Mouse (Mus musculus) liver, embryonic 16.5 days (tissue): ENCODE results near the gene Mcu. TPM values are rescaled to one million over a fixed set of nuclear protein-coding genes. Genes with fewer than 3 reads are reported as not detected.

Experiments used
- ATAC-seq: fragments of 200-750 bp; cut with Nextera tagmentation; 2 replicates; pipeline ENCODE4 v1.8.0; 2017; ENCODE audit warnings: low read depth, mild to moderate bottlenecking, moderate number of reproducible peaks, moderate library complexity
- H3K27ac ChIP-seq: fragments of 300-500 bp; sonication (generic); 2 replicates; pipeline ENCODE4 v1.5.1; 2014; ENCODE audit warnings: mild to moderate bottlenecking, low read length
- H3K27me3 ChIP-seq: fragments of 300-500 bp; sonication (generic); 2 replicates; pipeline ENCODE4 v1.6.1; 2014; ENCODE audit warnings: low read depth, low read length, mixed read lengths; ENCODE audit not compliant: control insufficient read depth, insufficient read depth
- H3K36me3 ChIP-seq: fragments of 300-500 bp; sonication (generic); 2 replicates; pipeline ENCODE4 v1.6.1; 2014; ENCODE audit warnings: mild to moderate bottlenecking; ENCODE audit not compliant: control insufficient read depth, insufficient read depth
- H3K4me1 ChIP-seq: fragments of 300-500 bp; sonication (generic); 2 replicates; pipeline ENCODE4 v1.6.1; 2014; ENCODE audit warnings: low read depth, low read length, mixed read lengths; ENCODE audit not compliant: control insufficient read depth
- H3K4me2 ChIP-seq: fragments of 300-500 bp; sonication (generic); 2 replicates; pipeline ENCODE4 v1.6.1; 2014; ENCODE audit warnings: low read depth, low read length, mixed read lengths
- H3K4me3 ChIP-seq: fragments of 300-500 bp; sonication (generic); 2 replicates; pipeline ENCODE4 v1.5.1; 2014; ENCODE audit warnings: low read depth, mild to moderate bottlenecking, low read length
- H3K9ac ChIP-seq: fragments of 300-500 bp; sonication (generic); 2 replicates; pipeline ENCODE4 v1.6.1; 2014; ENCODE audit warnings: low read depth, low read length
- H3K9me3 ChIP-seq: fragments of 300-500 bp; sonication (generic); replicated peaks from 2 replicates; pipeline ENCODE4 v1.6.1; 2016; ENCODE audit warnings: low read length; ENCODE audit not compliant: control insufficient read depth
- WGBS: fragments of 180-500 bp; shearing (Covaris S2); extraction: QIAGEN DNeasy Blood & Tissue Kit; methylation state at CpG from one replicate; pipeline ENCODE4 v1.1.7; 2014; ENCODE audit not compliant: insufficient replicate concordance; 5-methylcytosine and 5-hydroxymethylcytosine counted together
- polyA plus RNA-seq: library from polyadenylated mRNA; unstranded; fragments of >200 nt; fragmentation: Nextera tagmentation; extraction: Ambion mirVana; gene quantifications from 2 replicates; pipeline ENCODE4 v1.2.1, GENCODE M21; 2015

Mcu gene
- polyA plus RNA-seq, 1 experiment from 2014 or later: 11.7 TPM

DNA sequence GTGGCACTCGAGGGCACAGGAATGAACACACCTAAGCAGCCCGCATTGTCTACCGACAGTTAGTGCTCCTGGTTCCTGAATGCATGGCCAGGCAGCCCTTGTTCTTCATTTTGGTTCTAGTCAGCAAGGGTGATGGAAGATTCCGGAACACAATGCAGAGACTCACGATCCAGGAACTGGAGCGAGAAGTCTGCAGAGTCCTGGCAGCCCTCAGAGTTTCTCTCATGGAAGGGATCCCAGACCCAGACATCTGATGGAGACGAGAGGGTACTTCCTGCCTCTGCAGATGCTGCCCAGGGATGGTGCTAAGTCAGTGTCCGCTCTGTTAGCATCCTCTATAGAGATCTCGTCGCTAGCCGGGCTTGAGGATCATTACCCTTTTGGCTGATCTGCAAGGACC lies 75.0 kb downstream of the Mcu start:
- Histone ChIP-seq H3K4me1 (peaks cover 10% of the 10 kb centered on the region), H3K9me3 (0 out of 2 replicates have a peak, but pooled peaks cover 2% of the 10 kb centered on the region), H3K27me3 (no peaks in the 10 kb centered on the region), H3K36me3 (peaks cover 4% of the 10 kb centered on the region; the same call in 1 of the 2 replicates), H3K27ac (no peak overlapping the region), H3K9ac (no peak overlapping the region), H3K4me2 (no peak overlapping the region), H3K4me3 (no peak overlapping the region)
- no peak for ATAC-seq
- WGBS: 72% methylated on average over 11 of the region's 11 CpGs

- Histone ChIP-seq H3K4me1 (peaks cover 10% of the 10 kb centered on the region), H3K27ac (no peak overlapping the region)
- 57% methylated on average over 3 of the region's 3 CpGs for WGBS
Measured at GRCm38 (mm10) chr10:59540596-59540995, 75.9 kb downstream of the Mcu start.

DNA sequence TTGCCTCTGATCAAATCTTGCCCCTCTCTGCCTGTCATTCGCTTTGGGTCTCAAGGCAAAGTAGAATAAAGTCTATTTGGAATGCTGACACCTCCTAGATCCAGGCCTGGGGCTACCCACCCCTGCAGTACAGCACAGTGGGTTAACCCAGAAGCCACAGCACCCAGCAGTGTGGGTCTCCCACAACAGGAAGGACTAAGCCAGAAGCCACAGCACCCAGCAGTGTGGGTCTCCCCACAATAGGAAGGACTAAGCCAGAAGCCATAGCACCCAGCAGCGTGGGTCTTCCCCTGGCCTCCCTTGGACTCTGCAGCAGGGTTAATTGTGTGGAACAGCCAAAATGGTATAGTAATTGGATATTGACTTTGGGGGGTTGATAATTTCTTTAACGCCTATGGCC lies 76.4 kb downstream of the Mcu start:
- Histone ChIP-seq H3K4me1 (peaks cover 10% of the 10 kb centered on the region), H3K4me2 (peak overlapping the region; percentile 44; the same call in 1 of the 2 replicates), H3K27ac (no peak overlapping the region; the same call in 1 of the 2 replicates), H3K4me3 (no peak overlapping the region), H3K9ac (no peak overlapping the region), H3K36me3 (no peaks in the 10 kb centered on the region), H3K27me3 (no peaks in the 10 kb centered on the region), H3K9me3 (no peaks in the 10 kb centered on the region)
- ATAC-seq: no peak
- 55% methylated on average over 3 of the region's 3 CpGs for WGBS

More at GRCm38 (mm10) chr10:59540596-59540995, 75.9 kb downstream of the Mcu start:
- no peak overlapping the region for H3K9ac ChIP-seq
- no peak overlapping the region for H3K4me2 ChIP-seq
- no peaks in the 10 kb centered on the region for H3K9me3 ChIP-seq
- ATAC-seq: no peak
- no peaks in the 10 kb centered on the region for H3K27me3 ChIP-seq
- H3K4me3 ChIP-seq: no peak overlapping the region
- H3K36me3 ChIP-seq: no peaks in the 10 kb centered on the region

DNA sequence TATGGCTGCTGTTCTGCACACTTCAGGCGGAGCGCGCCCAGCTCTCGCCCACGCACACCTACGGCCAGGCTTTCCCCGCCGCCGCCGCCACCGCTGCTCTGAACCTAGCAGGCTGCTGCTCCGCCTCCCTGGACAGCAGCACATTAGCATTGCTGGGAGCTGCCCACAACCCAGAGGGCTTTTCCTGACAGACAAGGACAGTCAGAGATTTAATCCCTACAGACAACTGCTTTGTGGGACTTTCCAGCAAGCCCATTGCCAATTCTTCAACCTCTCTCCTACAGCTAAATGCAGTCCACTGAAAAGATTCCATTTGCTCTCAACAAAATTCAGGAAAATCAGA lies 77.0 kb downstream of the Mcu start:
- WGBS: 4% methylated on average over 12 of the region's 12 CpGs
- no peaks in the 10 kb centered on the region for H3K27me3 ChIP-seq
- H3K4me3 ChIP-seq: peak overlapping the region; percentile 33; the same call in 1 of the 2 replicates
- peak overlapping the region; percentile 44 for H3K4me2 ChIP-seq
- peak overlapping the region; percentile 44 for H3K27ac ChIP-seq
- no peak overlapping the region; the same call in 1 of the 2 replicates for H3K9ac ChIP-seq
- H3K36me3 ChIP-seq: no peaks in the 10 kb centered on the region
- H3K9me3 ChIP-seq: no peaks in the 10 kb centered on the region
- peaks cover 10% of the 10 kb centered on the region for H3K4me1 ChIP-seq
- ATAC-seq: peak; percentile 84

DNA sequence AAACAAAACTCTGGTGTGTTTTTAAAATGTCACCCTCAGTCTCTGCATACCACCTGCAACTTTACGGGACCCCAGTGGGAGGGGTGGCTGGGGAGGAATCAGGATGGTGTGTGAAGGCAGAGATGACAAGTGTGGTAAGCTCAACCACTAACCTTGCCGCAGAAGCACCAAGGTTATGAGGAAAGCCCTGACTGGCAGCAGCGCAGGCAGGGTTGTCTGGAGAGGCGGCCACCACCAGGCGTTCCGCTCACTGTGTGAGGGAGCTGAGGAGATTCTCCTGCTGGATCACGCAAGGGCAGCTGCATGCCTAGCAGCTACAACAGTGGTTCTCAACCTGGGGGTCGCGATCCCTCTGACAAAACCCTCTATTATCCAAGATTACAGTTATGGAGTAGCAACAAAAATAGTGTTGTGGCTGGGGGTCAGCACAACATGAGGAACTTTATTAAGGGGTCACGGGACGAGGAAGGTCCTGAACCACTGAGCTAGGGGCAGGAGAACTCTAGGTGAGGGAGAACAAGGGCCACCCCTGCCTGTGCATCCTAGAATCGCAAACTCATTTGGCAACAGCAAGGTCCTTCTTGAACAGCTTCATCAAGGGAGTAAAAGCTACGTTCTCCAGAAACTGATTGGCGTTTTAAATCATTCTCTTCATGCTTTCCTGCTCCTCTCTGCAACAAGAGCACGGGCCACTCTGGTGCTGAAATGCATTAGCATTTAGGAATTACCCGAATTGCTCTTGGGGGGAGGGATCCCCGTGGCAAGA lies 77.5 kb downstream of the Mcu start:
- no peak; the same call in 1 of the 2 replicates for ATAC-seq
- Histone ChIP-seq H3K27me3 (no peaks in the 10 kb centered on the region), H3K4me1 (peaks cover 10% of the 10 kb centered on the region), H3K4me3 (peak overlapping the region; percentile 33; the same call in 1 of the 2 replicates), H3K36me3 (no peaks in the 10 kb centered on the region), H3K9ac (no peak overlapping the region), H3K4me2 (peak overlapping the region; percentile 44), H3K9me3 (no peaks in the 10 kb centered on the region), H3K27ac (no peak overlapping the region)
- 30% methylated on average over 17 of the region's 17 CpGs for WGBS

- WGBS: 73% methylated on average over 6 of the region's 6 CpGs
- H3K27ac ChIP-seq: no peak overlapping the region
- no peak overlapping the region for H3K4me2 ChIP-seq
Measured at GRCm38 (mm10) chr10:59538063-59538462, 78.4 kb downstream of the Mcu start.

DNA sequence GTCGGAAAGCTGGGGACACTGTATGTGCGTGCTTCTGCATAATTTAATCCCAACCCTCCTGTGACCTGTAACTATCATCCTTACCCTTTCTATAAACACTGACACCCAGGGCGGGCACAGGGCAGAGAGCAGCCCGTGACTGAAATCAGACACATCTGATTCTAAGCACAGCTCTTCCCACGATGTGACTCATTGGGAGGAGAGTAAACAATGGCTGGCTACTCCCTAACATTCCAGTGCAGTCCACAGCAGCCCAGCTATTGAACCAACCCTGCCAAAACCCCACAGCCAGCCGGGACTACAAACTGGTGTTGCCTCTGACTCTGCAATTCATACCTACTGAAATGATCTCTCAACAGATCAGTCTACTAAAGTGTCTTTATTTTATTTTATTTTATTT lies 78.9 kb downstream of the Mcu start:
- no peak overlapping the region for H3K9ac ChIP-seq
- ATAC-seq: no peak
- H3K4me1 ChIP-seq: peaks cover 10% of the 10 kb centered on the region
- H3K36me3 ChIP-seq: no peaks in the 10 kb centered on the region
- H3K27me3 ChIP-seq: no peaks in the 10 kb centered on the region
- H3K4me3 ChIP-seq: no peak overlapping the region
- no peaks in the 10 kb centered on the region for H3K9me3 ChIP-seq
- H3K27ac ChIP-seq: no peak overlapping the region
- 58% methylated on average over 6 of the region's 6 CpGs for WGBS
- H3K4me2 ChIP-seq: no peak overlapping the region

More at GRCm38 (mm10) chr10:59538063-59538462, 78.4 kb downstream of the Mcu start:
- no peak overlapping the region for H3K9ac ChIP-seq
- no peak for ATAC-seq
- H3K36me3 ChIP-seq: no peaks in the 10 kb centered on the region
- H3K27me3 ChIP-seq: no peaks in the 10 kb centered on the region
- peaks cover 10% of the 10 kb centered on the region for H3K4me1 ChIP-seq
- no peak overlapping the region for H3K4me3 ChIP-seq
- H3K9me3 ChIP-seq: no peaks in the 10 kb centered on the region

GRCm38 (mm10) chr10:59532256-59532655 lies 84.2 kb downstream of the Mcu start:
- WGBS: 69% methylated on average over 6 of the region's 6 CpGs
- Histone ChIP-seq H3K4me3 (no peak overlapping the region), H3K36me3 (no peaks in the 10 kb centered on the region), H3K9ac (no peak overlapping the region), H3K4me2 (no peak overlapping the region), H3K27me3 (no peaks in the 10 kb centered on the region), H3K27ac (no peak overlapping the region), H3K4me1 (no peaks in the 10 kb centered on the region), H3K9me3 (no peaks in the 10 kb centered on the region)
- ATAC-seq: no peak

DNA sequence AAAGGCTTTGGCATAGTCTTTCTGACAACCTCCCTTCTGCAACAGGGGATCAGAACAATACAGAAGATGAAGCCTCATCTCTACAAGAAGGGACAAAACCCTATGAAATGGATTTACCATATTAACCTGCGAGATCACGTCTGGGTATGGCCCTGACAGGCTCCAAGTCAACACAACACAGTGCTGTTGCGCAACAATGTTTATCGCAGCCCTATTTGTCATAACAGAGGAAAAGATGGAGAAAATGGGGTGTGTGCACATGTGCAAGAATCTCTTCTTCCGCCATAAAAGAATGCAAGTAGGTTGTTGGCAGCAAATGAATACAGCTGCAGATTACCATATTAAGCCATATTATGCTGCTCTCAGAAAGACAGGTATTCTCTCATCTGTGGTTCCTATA lies 88.7 kb downstream of the Mcu start:
- no peaks in the 10 kb centered on the region for H3K27me3 ChIP-seq
- no peaks in the 10 kb centered on the region for H3K9me3 ChIP-seq
- no peak overlapping the region for H3K4me3 ChIP-seq
- no peak for ATAC-seq
- H3K9ac ChIP-seq: no peak overlapping the region
- no peak overlapping the region for H3K4me2 ChIP-seq
- H3K27ac ChIP-seq: no peak overlapping the region
- no peaks in the 10 kb centered on the region for H3K4me1 ChIP-seq
- WGBS: 78% methylated on average over 5 of the region's 5 CpGs
- no peaks in the 10 kb centered on the region for H3K36me3 ChIP-seq
